Mouse (Mus musculus): Measurements from ENCODE around the gene Mrpl10.

Gene Mrpl10

GRCm38 (mm10) chr11:97029686-97030417, 11.5 kb upstream of the Mrpl10 start, which contains the start of gene Scrn2:
Gene Scrn2, plus strand, starts transcription at chr11:97029938.
- DNase-seq (ENCODE audit: extremely low spot score): peak; percentile 97

GRCm38 (mm10) chr11:97030426-97030825, 10.9 kb upstream of the Mrpl10 start:
- DNase-seq (ENCODE audit: extremely low spot score): no peak

GRCm38 (mm10) chr11:97031977-97032376, 9.4 kb upstream of the Mrpl10 start:
- DNase-seq (ENCODE audit: extremely low spot score): no peak

GRCm38 (mm10) chr11:97032499-97032898, 8.9 kb upstream of the Mrpl10 start:
- DNase-seq (ENCODE audit: extremely low spot score): no peak

- DNase-seq (ENCODE audit: extremely low spot score): no peak
Observed at GRCm38 (mm10) chr11:97033781-97034180, 7.6 kb upstream of the Mrpl10 start.

GRCm38 (mm10) chr11:97036141-97036540, 5.2 kb upstream of the Mrpl10 start:
- no peak for DNase-seq (ENCODE audit: extremely low spot score)

- DNase-seq (ENCODE audit: extremely low spot score): no peak
Observed at GRCm38 (mm10) chr11:97038881-97039280, 2.5 kb upstream of the Mrpl10 start.

- DNase-seq (ENCODE audit: extremely low spot score): no peak
Observed at GRCm38 (mm10) chr11:97040301-97041021, 899 bp upstream of the Mrpl10 start.

GRCm38 (mm10) chr11:97044902-97045301, 3.5 kb downstream of the Mrpl10 start:
- DNase-seq (ENCODE audit: extremely low spot score): no peak

- no peak for DNase-seq (ENCODE audit: extremely low spot score)
Observed at GRCm38 (mm10) chr11:97045861-97046260, 4.5 kb downstream of the Mrpl10 start.

GRCm38 (mm10) chr11:97048090-97048650, 6.8 kb downstream of the Mrpl10 start:
- no peak for DNase-seq (ENCODE audit: extremely low spot score)

GRCm38 (mm10) chr11:97049492-97050085, 8.2 kb downstream of the Mrpl10 start:
- DNase-seq (ENCODE audit: extremely low spot score): no peak

GRCm38 (mm10) chr11:97050216-97050943, 9.0 kb downstream of the Mrpl10 start, which contains the start of gene Osbpl7:
Gene Osbpl7, plus strand, starts transcription at chr11:97050628.
- DNase-seq (ENCODE audit: extremely low spot score): peak; percentile 75

GRCm38 (mm10) chr11:97050944-97051586, 9.7 kb downstream of the Mrpl10 start:
- DNase-seq (ENCODE audit: extremely low spot score): peak; percentile 6

GRCm38 (mm10) chr11:97052219-97052646, 10.9 kb downstream of the Mrpl10 start:
- DNase-seq (ENCODE audit: extremely low spot score): no peak

GRCm38 (mm10) chr11:97063274-97063920, 22.0 kb downstream of the Mrpl10 start:
- DNase-seq (ENCODE audit: extremely low spot score): no peak

- no peak for DNase-seq (ENCODE audit: extremely low spot score)
Observed at GRCm38 (mm10) chr11:97063921-97064295, 22.5 kb downstream of the Mrpl10 start.

GRCm38 (mm10) chr11:97065538-97066295, 24.4 kb downstream of the Mrpl10 start:
- DNase-seq (ENCODE audit: extremely low spot score): no peak

GRCm38 (mm10) chr11:97066656-97067360, 25.4 kb downstream of the Mrpl10 start:
- DNase-seq (ENCODE audit: extremely low spot score): peak; percentile 12
